Mouse (Mus musculus) megakaryocyte progenitor cell, adult 5-6 weeks (primary cell): ENCODE results near the gene 2310034G01Rik. TPM values are rescaled to one million over a fixed set of nuclear protein-coding genes. Genes with fewer than 3 reads are reported as not detected.

Experiments
- ATAC-seq: replicated peaks from 2 replicates; pipeline ENCODE4 v1.8.0; 2016; ENCODE audit warnings: mild to moderate bottlenecking, moderate TSS enrichment, inconsistent platforms; ENCODE audit not compliant: poor library complexity
- total RNA-seq, 2 experiments: library from RNA; stranded (forward) in 1 of 2; stranded (reverse) in 1 of 2; fragments of 157-497, 149-512 nt in 1 of 2; fragments of 200-1000 nt in 1 of 2; gene quantifications; 2 replicates each; pipeline versions ENCODE4 v1.2.3 to v1.2.4; 2015 to 2017

2310034G01Rik gene
- total RNA-seq, 2 experiments from 2014 or later = 0.29 to 1.5 TPM

DNA sequence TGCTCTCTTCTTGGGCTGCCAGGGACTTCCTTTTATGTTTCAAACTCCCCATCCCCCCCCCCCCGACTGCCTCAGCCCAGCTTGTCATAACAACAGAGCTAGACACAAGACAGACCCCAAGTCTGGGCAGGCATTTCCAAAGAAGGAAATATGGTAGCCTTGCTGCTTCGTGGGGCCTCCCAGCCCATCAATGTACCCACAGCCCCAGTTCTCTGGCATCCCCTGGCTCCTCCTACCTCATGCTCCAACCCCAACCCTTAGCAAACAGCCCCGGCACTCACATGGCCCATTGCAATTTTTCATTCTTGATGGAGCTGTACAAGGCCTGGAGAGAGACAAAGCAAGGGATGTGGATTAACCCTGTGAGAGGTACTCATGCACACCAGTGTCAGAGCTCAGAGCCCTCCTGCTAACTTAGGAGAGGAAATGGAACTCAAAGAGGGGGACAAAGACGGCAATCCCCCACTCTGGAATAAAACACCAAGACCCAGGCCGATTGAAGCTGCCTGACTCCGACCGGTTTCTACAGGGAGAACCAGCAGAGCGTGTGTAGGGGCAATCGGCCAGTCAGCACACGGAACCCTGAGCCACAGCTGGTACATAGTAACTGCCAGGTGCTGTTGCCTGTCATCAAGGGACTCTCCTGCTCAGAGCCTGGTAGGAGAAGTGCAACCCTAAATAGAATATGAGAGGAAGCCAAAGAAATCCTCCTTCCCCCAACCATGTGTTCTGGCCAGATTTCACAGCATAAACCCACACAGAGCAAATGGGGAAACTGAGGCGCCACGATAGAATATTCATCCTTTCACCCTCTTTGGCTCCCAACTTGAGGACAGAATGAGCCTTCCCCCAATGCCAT is 34.1 kb downstream of the 2310034G01Rik start:
- no peak for ATAC-seq

DNA sequence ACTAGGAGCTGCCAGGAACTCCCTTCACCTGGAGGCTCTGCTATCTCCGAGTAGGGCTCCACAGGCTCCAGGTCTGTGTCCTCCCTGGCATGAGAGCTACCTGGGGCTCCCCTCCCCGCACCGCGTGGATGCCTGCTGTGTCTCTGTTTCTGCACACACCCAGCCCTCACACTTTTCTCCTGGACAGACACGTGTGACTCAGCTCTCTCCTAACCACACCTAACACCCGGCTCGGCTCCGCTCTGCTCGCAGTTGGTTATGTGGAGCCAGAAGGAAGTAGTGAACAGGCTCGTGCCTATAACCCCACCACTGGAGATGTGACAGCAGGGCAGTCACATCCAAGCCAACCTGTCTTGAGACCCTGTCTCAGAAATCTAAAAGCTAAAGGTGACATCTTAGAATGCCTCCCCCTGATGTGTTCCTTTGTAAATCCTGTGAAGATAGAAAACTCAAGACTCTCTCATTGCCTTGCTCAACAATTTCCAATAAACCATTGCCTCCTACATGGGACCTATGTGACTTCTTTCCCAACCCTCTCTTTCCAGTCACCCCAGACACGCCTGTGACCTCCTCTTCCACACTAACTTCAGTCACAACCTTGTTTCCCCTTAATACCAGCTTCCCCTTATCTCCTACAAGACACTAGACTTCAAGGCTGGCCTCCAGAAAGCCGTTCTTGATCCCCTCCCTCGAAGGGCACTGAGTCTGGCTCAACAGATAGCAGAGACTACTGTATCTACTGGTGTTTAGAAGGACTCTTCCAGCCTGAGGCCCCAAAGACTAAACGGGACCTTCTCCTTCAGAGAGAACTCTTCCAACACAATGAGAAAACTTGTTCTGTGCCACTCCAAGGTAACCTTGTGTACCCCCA is 35.0 kb downstream of the 2310034G01Rik start:
- peak; percentile 79 for ATAC-seq

DNA sequence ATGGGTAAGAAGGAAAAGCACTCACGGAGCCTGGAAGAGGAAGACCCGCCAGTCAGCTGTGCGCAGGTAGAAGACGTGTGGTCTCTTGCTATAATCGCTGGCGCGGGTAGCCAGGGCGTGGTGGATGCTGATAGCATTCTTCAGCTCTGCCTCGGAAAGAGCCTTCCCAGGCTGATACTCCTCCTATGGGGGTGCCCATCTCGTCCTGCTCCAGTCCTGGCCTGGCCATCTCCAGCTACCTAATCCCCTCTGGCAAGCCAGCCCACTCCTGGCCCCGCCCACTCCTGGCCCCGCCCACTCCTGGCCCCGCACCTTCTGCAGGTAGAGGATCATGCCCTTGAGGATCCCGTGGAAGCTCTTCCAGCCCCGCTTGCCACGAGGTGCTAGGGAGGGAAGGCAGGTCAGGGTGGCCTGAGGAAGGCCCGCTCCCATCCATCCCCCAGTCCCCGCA is 35.9 kb downstream of the 2310034G01Rik start:
- peak; percentile 21; the same call in 1 of the 2 replicates for ATAC-seq

DNA sequence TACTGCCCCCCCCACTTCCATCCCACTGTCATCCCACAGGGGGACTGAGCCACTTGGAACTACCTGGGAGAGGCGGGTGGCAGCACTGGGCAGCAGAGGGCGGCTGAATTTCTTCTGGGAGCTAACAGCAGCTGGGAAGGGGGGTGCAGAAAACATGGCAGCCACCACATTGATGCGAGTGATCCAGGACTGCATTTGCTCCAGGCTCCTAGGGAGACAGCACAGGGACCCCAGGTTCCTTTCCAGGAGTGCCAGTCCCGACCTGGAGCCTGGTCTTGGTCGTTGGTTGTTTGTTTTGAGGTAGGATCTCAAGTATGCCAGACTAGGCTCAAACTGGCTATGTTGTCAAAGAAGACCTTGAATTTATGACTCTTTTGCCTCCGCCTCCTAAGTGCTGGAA is 36.5 kb downstream of the 2310034G01Rik start:
- no peak for ATAC-seq

DNA sequence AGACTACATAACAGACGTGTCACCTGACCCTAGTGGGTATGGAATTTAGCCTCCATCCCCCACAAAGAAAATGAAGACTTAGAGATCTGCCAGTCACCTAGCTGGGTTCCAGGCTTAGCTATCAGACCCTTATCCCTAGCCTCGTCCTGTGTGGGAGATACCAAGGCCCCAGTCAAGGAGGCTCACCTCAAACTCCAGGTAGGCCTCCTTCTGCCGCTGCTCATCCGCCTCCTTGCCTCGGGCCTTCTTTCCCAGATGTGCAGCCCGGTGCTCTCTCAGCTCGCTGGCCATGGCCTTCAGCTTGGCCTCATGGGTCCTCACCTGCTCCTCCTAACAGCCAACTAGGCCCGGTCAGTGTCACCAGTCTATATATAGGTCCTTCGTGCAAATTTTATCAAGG is 37.0 kb downstream of the 2310034G01Rik start:
- no peak for ATAC-seq

DNA sequence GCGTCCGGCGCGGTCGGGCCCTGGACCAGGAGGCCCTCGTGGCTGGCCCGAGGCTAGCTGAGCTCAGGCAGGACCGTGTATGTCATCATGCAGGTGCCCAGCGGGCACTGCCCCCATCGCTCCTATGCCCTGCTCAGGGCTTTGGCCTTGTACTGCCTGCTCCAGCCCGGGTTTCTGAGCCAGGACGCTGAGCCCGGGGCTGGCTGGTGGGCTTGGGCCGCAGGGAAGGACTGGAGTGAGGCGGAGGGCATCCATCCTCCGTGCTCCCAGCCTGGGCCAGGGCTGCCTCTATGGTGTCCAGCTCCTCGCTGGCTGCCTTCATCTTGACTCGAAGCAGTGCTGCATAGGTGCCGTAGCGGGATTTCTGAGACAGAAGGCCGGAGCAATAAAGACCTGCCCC is 37.5 kb downstream of the 2310034G01Rik start:
- no peak for ATAC-seq

DNA sequence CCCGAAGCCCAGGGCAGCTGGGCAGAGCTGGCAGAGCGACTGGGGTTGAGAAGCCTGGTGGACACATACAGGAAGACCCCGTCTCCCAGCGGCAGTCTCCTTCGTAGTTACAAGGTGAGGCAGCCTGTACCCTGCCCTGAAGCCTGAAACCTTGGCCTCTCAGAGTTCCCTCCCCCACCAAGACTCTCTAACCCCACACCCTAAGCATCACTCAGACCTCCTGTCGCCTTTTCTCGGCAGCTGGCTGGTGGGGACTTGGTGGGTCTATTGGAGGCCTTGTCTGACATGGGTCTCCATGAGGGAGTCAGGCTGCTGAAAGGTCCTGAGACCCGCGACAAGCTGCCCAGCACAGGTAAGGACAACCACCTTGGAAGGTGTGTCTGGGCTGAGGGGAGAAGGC is 38.8 kb downstream of the 2310034G01Rik start:
- no peak for ATAC-seq

DNA sequence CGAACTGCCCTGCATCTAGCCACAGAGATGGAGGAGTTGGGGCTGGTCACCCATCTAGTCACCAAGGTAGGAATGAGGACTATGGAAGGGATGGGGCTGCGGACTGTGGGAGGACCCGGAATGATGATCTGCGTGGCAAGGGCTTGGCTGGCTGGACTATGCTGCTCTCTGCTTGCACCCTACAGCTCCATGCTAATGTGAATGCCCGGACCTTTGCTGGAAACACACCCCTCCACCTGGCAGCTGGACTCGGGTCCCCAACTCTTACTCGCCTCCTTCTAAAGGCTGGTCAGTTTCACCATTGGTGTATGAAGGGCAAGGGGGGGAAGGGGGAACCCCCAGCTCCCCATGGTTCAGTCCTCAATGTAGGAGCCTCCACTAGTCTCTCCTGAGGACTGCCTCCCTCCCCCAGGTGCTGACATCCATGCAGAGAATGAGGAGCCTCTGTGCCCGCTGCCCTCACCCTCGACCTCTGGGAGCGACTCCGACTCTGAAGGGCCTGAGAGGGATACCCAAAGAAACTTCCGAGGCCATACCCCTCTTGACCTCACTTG is 39.7 kb downstream of the 2310034G01Rik start:
- no peak for ATAC-seq

DNA sequence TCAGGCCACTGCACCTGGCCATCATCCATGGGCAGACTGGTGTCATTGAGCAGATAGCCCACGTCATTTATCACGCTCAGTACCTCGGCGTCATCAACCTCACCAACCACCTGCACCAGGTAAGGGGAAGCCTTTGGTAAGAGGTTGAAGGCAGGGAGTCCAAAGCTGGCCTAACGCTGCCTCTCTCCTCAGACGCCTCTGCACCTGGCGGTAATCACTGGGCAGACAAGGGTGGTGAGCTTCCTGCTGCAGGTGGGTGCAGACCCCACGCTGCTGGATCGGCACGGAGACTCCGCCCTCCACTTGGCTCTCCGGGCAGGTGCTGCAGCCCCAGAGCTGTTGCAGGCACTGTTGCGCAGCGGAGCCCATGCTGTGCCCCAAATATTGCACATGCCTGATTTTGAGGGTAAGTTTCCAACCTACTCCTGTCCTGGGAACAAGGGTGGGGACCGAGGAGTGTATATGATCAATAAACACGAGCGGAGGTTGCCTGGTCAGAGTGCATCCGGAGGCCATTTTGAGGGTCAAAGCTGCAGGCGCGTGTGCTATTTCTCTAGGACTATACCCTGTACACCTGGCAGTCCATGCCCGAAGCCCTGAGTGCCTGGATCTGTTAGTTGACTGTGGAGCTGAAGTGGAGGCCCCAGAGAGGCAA is 40.3 kb downstream of the 2310034G01Rik start:
- ATAC-seq = no peak

DNA sequence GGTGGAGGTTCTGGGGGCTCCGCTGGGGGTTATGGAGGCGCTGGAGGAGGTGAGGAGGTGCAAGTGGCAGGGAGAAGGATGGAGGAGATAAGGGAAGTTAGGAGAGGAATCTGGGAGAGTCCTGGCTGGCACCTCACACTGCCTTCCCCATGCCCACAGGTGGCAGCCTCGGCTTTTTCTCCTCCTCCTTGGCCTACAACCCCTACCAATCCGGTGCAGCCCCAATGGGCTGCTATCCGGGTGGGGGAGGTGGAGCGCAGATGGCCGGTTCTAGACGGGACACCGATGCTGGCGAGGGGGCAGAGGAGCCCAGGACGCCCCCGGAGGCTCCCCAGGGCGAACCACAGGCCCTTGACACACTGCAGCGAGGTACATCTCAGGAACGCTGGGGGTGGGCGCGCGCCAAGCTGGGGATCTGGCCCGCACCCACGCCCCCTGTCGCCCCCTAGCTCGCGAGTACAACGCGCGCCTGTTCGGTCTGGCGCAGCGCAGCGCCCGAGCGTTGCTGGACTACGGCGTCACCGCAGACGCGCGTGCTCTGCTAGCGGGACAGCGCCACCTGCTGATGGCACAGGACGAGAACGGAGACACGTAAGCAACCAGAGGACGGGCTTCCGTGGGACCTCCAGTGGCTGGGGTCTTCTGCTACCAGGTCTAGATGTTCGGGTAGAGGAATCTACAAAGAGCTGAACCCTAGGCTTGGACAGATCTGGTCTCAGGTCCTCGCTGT is 41.2 kb downstream of the 2310034G01Rik start:
- peak; percentile 61 for ATAC-seq

DNA sequence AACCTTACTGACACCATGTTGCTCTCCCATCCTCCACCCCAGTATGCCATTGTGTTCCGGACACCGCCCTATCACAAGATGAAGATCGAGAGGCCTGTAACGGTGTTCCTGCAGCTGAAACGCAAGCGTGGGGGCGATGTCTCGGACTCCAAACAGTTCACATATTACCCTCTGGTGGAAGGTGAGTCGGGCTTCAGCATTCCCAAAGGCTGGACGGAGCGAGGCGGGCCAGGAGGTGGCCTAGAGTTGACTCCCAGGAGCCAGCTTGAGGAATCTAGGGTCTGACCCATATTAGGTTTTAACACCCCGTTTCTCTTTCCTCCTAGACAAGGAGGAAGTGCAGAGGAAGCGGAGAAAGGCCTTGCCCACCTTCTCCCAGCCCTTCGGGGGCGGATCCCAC is 41.8 kb downstream of the 2310034G01Rik start:
- ATAC-seq = no peak

DNA sequence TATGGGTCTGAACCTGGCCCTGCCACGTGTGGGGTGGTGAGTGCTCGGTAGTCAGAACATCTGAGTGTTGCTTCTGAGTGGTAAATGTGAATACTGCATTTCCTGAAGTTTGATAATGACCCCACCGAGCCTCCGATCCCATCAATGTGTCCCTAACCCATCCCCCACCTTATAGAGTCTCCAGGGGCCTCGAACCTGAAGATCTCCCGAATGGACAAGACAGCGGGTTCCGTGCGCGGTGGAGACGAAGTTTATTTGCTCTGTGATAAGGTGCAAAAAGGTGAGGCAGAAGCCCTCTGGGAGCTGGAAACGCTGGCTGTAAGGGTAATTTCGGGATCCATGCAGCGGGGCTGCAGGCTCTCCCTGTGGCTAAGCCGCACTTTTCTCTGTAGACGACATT is 42.3 kb downstream of the 2310034G01Rik start:
- ATAC-seq = no peak

DNA sequence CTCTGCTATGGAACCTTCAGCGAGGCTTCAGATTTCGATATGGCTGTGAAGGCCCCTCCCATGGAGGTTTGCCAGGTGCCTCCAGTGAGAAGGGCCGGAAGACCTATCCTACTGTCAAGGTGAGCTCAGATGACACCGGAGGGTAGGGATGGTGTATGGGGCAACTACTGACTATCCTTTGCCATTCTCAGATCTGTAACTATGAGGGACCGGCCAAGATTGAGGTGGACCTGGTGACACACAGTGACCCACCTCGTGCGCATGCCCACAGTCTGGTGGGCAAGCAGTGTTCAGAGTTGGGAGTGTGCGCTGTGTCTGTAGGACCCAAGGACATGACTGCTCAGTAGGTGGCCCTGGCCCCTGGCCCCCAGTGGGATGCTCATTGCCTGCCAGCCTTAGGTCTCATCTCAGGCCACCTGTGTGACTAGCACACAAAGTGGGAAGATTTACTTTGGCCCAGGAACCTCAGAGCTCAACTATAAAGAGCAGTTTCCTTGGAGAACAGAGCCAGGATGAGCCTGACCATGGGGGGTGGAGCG is 43.3 kb downstream of the 2310034G01Rik start:
- ATAC-seq = no peak

DNA sequence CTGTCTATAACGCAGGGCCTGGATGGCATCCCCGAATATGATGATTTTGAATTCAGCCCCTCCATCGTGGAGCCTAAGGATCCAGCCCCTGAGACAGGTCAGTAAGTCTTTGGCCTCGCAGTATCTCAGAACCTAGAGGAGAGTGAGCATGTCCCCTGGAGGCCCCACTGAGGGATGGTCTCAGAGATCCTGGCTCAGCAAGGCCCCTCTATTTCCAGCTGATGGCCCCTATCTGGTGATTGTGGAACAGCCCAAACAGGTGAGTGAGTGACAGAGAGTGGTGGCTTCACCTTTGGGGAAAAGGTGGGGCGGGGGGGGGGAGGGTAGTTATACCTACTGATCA is 43.9 kb downstream of the 2310034G01Rik start:
- no peak for ATAC-seq

DNA sequence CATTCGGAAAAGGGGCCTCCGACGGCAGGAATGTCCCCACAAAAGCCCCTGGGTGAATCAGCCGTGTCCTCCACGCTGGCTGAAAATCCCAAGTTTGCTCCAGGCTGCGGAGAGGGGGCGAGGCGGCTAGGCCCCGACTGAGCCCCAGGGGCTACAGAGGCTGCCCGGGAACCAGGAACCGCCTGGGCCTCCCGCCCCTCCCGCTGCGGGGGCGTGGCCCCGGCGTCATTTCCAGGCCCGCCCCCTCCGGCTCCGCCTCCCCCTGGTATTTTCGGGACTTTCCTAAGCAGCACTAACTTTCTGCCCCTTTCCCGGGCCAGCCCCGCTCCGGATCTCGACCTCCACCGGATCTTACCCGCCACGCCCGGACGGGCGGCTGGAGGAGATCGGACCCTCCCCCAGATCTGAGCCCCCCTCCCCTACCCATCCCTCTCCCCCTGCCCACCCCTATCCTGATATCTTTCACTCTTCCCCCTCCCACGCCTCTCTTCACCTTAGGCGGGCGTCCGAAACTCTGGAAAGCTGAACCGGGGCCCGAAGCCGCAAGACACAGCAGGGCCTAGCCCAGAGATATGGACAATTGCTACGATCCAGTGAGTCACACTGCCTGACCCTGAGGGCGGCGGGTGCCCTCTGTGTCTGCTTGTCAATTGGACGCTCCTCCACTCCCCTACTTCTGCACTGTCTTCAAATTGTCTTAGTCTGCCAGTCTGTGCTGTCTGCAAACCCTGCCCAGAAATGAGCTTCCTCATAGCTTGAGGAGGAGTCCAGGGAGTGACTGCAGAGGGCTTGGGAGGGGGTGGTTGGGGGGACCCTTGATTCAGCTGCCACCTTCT is 44.5 kb downstream of the 2310034G01Rik start:
- ATAC-seq = peak; percentile 54

DNA sequence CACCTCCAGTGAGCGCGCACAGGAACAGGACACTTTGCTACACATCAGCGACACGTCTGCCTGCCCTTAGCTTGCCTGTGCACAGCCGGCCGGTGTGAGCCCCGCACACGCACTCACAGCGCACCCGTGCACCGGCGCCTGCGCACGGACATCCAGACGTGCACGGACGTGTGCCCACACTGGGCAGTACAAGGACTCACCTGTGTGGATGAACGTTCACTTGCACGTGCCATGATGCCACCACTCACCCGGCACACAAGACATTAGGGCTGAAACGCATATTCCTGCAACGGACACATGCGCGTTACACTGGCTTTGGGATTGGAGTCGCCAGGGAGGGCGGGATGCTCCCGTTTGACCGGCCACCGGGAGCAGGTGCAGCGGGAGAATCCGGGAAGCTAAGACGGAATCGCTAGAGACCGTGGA is 45.2 kb downstream of the 2310034G01Rik start:
- ATAC-seq = peak; percentile 28

DNA sequence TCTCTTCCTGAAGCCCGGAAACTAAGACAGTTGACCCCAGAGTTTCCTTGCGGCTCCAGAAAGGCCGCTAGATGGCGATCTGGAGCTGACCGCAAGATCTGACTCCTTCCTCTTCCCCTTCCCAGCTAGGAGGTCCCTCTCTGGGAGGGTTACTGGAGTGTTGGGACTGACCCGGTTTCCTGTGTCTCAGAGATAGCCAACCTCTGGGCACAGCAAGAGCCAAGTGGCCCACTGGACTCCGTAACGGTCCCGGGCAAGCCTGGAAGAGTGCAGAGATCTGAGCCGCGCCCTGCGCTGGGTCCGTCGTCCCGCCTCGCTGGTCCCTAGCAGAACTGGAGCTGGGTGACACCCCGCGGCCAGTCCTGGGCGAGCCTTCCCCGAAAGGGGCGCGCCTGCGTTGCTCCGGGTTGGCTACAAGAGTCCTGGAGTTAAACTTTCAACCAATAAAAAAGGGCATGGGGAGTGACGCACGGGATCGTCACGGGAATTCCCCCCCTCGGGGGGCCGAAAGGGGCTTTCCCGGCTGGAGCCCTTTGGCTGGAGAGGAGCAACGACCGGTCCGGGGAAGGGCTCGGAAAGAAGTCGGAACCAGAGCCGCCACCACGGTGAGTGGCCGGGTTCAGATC is 45.8 kb downstream of the 2310034G01Rik start, which contains the start of gene Nfkb2:
Gene Nfkb2, plus strand, starts transcription at position 105 of the 626 bp plus-strand sequence.
- peak; percentile 65 for ATAC-seq
